Mouse (Mus musculus): Measurements from ENCODE around the gene Ndufa12.

The Ndufa12 gene

GRCm38 (mm10) chr10:94230172-94230981 lies 31.9 kb downstream of the Ndufa12 start:
- DNase-seq (ENCODE audit: low read depth, low spot score): peak; percentile 69

- DNase-seq (ENCODE audit: low read depth, low spot score): no peak
Measured at GRCm38 (mm10) chr10:94231025-94231424, 32.5 kb downstream of the Ndufa12 start.

GRCm38 (mm10) chr10:94235200-94235599 lies 36.7 kb downstream of the Ndufa12 start:
- no peak for DNase-seq (ENCODE audit: low read depth, low spot score)

DNA sequence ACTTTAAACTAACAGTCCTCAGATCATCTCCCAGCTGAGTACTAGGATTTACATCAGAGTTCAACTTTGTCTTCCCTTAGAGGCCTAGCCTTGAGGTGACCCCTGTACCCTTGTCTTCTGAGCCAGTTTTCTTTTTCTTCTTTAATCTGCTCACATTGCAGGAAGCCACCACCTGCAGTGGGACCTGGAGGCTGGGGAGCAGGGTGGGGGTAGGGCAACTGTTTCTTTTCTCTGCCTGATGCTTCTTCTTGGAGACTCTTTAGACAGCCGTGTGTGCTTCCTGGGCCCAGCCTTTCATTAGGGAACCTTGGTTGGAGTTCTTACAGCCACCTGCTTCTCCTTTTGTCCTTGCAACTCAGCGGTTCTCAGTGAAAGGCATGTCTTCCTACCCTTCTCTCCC lies 42.8 kb downstream of the Ndufa12 start:
- no peak for DNase-seq (ENCODE audit: low read depth, low spot score)

DNA sequence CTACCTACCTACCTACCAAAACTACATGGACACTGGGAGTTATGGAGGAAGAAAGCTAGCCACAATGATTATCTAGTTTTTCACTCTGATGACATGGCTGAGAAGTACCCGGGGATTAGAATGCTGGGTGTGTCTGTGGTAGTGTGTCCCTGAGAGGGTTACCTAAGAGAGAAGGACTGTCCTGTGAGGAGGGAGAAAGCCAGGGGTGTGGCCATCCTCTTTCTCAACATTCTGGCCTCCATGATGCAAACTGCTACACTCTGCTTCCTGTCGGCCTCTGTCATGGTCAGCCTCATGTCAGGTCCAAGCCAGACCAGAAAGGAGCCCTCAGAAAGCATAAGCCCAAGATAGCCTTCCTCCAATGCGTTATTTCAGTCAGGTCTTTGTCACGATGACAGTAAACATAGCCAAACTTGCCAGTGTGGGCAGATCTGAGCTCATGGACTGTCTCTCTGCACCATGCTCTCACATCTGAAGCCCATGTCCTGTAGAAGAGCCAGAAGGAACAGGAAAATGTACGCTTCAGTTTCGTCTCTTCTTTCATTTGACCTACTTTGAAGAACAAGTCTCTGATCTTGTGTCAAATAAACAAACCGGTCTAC lies 49.3 kb downstream of the Ndufa12 start:
- no peak for DNase-seq (ENCODE audit: low read depth, low spot score)

DNA sequence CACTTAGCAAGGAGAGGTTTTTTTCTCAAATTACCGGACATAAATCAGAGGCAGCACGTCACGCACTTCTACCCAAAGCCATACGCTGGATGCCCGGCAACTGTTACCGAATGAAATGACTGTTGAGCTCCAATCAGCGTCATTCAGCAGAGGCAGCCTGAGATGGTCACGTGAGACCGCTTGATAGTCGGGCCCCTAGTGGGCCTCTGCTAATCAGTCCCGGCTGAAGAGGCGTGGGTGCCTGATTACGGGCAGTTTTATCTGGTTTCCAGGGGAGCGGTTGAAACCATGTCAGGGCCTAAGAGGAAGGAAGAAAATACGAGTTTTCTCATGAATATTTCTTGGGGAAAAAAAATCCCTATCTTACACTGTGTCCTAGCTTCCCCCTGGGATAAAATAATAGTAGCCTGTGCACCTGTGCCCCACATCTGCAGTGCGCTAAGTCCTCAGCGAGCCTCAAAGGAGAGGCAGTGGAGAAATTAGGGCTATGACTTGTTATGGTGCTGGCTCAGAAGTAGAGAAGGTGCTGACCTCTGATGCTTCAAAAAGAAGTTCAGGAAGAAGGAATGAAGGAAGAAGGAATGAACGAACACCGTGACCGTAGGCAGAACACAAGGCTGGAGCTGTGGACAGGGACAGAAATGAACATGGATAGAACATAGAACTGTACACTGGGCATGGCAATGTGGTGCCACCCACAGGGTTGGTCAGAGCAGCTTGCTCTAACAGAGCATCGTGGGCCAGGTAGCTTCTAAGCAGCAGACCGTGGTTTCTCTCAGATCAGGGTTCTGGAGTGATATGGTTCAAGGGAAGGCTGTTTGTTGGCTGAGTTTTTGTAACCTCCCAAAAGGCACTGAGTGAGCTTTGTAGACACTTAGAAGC lies 51.3 kb downstream of the Ndufa12 start:
- DNase-seq (ENCODE audit: low read depth, low spot score): no peak

GRCm38 (mm10) chr10:94253260-94253807 lies 54.8 kb downstream of the Ndufa12 start:
- no peak for DNase-seq (ENCODE audit: low read depth, low spot score)

DNA sequence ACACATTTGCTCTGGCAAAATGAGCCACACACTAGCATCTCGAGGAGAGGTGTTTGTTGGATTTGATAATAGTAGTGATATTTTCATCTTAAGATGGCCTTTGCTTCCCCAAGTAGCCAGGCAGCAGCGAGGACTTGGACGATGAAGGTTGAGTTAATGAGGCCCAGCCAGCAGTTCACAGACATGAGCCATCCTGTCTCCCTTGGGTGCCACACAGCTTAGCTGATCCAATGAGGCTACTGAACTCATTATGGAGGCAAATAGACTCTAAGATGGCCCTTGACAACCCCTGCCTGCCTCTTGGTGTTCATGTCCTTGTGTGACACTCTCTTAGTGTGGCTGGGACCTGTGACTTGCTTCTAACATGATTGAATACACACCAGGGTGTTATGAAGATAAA lies 56.2 kb downstream of the Ndufa12 start:
- DNase-seq (ENCODE audit: low read depth, low spot score): no peak

DNA sequence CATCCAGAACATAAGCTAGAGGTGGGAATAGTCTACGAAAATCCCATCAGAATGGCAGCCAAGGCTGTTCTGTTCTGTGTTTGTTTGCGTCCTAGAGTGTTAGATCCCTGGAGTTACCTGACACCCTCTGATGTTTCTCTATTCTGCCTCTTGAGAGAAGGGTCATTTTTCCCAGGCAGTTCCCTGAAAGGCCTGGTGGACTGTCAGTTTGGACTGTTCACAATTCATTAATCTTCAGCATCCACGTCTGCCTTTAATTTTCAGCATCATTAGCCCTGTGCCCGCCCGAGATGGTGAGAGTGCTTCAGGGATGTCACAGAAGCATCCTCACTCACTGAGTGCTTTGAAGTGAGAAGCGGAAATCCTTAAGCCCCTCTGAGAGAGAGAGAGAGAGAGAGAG lies 57.2 kb downstream of the Ndufa12 start:
- DNase-seq (ENCODE audit: low read depth, low spot score): no peak

DNA sequence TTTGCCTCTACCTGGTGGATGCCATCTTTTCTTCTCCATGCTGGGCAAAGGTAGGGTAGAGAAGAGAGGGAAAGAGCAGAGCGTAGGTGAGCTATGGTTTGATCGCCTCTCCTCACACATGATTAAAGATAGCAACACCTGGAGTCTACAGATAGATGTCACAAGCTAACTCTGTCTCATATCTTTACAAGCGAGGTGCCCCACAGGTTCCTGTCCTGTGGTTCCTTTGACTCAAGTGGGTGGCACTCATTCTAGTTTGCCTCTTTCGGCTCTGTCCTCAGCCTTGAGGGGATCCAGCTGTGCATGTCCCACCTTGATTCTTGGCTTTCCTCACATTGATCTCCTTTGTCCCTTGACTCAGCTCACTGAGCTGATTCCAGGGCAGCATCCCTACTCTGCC lies 58.0 kb downstream of the Ndufa12 start:
- no peak for DNase-seq (ENCODE audit: low read depth, low spot score)

DNA sequence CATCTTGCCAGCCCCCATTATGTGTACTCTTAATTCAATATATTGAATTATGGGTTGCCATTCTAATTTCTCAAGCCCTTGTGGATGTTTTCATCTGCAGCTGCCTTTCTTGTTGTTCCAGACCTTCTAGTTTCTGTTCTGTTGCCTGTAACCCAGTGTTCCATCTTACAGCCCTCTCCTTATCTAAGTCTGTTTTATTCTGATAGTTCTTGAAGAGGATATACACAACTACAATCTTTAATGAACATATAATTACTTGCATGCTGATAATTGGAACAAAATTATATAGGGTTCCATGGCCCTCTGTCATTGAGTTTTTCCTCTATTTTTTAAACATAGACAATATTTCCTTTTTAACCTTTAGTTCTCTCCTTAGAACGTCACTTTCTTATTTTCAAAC lies 62.0 kb downstream of the Ndufa12 start:
- DNase-seq (ENCODE audit: low read depth, low spot score): no peak

DNA sequence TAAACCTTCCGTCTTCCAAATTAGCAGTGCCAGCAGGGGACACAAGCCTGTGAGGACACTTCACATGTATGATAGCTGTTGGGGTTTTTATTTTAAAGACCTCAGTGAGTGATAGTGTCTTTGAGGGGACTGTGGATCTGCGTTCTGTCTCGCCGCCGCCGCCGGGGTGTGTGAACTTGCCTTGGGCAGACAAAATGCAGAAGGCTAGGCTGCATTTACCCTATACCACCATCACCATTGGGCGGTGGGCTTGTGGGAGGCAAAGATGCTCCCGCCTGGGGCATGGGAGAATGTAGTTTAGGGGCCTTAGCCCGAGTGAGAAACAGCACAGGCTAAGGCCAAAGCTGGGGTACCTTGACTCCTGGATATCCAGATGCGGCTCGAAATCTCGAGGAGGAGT lies 64.1 kb downstream of the Ndufa12 start:
- DNase-seq (ENCODE audit: low read depth, low spot score): no peak

DNA sequence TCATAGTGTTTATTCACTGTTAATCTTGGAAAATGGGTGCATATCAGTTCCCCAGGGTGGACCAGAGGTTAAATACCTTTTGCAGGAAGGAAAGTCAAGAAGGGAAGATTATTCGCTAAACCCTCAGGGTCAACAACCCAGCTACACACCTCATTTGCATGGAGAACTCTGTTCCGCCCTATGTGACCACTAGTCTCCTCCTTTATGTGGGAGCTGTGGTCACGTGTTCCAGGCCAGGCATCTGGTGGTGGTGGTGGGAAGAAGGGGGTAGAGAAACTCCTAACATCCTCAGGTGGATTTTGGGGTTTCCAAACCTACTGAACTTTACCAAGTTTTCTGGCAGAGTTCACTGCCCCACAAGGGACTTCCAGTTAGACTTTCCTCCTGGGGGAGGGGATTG lies 64.7 kb downstream of the Ndufa12 start:
- DNase-seq (ENCODE audit: low read depth, low spot score): no peak

GRCm38 (mm10) chr10:94265656-94266542 lies 67.4 kb downstream of the Ndufa12 start:
- DNase-seq (ENCODE audit: low read depth, low spot score): no peak
